Mouse (Mus musculus) CD4-positive helper T cell, adult 2 months (primary cell): ENCODE data around the gene Asmt.

ENCODE experiments used
- DNase-seq: peaks from one replicate; pipeline ENCODE4 v3.0.0-alpha.2; 2012; ENCODE audit warnings: low read depth, missing footprints, low spot score

Gene Asmt

GRCm38 (mm10) chrX:170672594-170673092, at the start of gene Asmt:
Gene Asmt (plus strand): TSS chrX:170672644.
- DNase-seq: peak; percentile 65

- no peak for DNase-seq
These were observed 948 bp downstream of the Asmt start for GRCm38 (mm10) chrX:170673233-170673951.

- peak; percentile 64 for DNase-seq
These were observed 1.9 kb downstream of the Asmt start for GRCm38 (mm10) chrX:170674229-170674771.

GRCm38 (mm10) chrX:170674885-170675876, 2.7 kb downstream of the Asmt start:
- DNase-seq: peak; percentile 73

GRCm38 (mm10) chrX:170675923-170676605, 3.6 kb downstream of the Asmt start:
- DNase-seq: peak; percentile 71

GRCm38 (mm10) chrX:170676606-170677239, 4.3 kb downstream of the Asmt start:
- DNase-seq: no peak

- no peak for DNase-seq
These were observed 4.8 kb downstream of the Asmt start for GRCm38 (mm10) chrX:170677266-170677665.

- DNase-seq: no peak
These were observed 5.2 kb downstream of the Asmt start for GRCm38 (mm10) chrX:170677680-170678079.
